Mouse (Mus musculus) lung, postnatal 0 days (tissue): ENCODE data around the gene Myh1.

Experiments
- CTCF ChIP-seq: IDR thresholded peaks from 2 replicates; pipeline ENCODE4 v1.5.1; 2016; ENCODE audit warnings: antibody characterized with exemption, mild to moderate bottlenecking
- EP300 ChIP-seq: IDR thresholded peaks from 2 replicates; pipeline ENCODE4 v1.6.1; 2016; ENCODE audit warnings: antibody characterized with exemption, mild to moderate bottlenecking, control low read depth

DNA sequence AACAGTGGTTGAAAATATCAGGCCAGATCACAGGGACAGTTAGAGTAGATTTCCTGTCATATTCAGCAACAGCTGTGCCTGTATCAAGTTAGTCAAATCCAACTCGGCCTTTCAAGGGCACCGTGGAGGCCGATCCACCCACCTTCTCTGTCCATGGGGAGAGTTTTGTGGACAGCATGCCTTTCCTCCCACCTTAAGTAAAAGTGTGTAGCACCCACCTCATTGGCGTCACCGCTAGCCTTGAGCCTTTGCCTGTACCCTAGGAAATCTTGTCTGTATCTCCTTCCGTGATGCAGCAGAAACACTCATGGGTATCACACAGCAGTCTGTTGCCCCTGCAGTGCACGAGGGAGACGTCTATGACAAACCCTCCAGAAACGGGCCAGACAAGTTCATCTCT, 36.9 kb downstream of the Myh1 start:
- TF ChIP-seq EP300, result no peak
- no peak for TF ChIP-seq CTCF
